Mouse (Mus musculus) midbrain, embryonic 16.5 days (tissue): ENCODE results near the gene Fam124b. TPM values are rescaled to one million over a fixed set of nuclear protein-coding genes. Genes with fewer than 3 reads are reported as not detected.

ENCODE experiments used
- ATAC-seq: fragments of 200-750 bp; cut with Nextera tagmentation; 2 replicates; pipeline ENCODE4 v1.8.0; 2017; ENCODE audit warnings: moderate TSS enrichment
- H3K27ac ChIP-seq: fragments of 300-500 bp; sonication (generic); 2 replicates; pipeline ENCODE4 v1.5.1; 2014; ENCODE audit warnings: mild to moderate bottlenecking, low read length, mixed read lengths
- H3K27me3 ChIP-seq: fragments of 300-500 bp; sonication (generic); 2 replicates; pipeline ENCODE4 v1.6.1; 2014; ENCODE audit warnings: low read depth, low read length, mixed read lengths; ENCODE audit not compliant: control insufficient read depth, insufficient read depth
- H3K36me3 ChIP-seq: fragments of 300-500 bp; sonication (generic); 2 replicates; pipeline ENCODE4 v1.6.1; 2014; ENCODE audit warnings: mild to moderate bottlenecking, low read length, moderate library complexity, mixed read lengths; ENCODE audit not compliant: control insufficient read depth, insufficient read depth
- H3K4me1 ChIP-seq: fragments of 300-500 bp; sonication (generic); 2 replicates; pipeline ENCODE4 v1.6.1; 2014; ENCODE audit warnings: mild to moderate bottlenecking, low read length, mixed read lengths; ENCODE audit not compliant: control insufficient read depth, insufficient read depth
- H3K4me2 ChIP-seq: fragments of 300-500 bp; sonication (generic); 2 replicates; pipeline ENCODE4 v1.6.1; 2014; ENCODE audit warnings: mild to moderate bottlenecking, low read length, mixed read lengths
- H3K4me3 ChIP-seq: fragments of 300-500 bp; sonication (generic); 2 replicates; pipeline ENCODE4 v1.5.1; 2014; ENCODE audit warnings: low read depth, mild to moderate bottlenecking, low read length, moderate library complexity, mixed read lengths
- H3K9ac ChIP-seq: fragments of 300-500 bp; sonication (generic); 2 replicates; pipeline ENCODE4 v1.6.1; 2014; ENCODE audit warnings: low read depth, low read length, mixed read lengths
- H3K9me3 ChIP-seq: fragments of 300-500 bp; sonication (generic); replicated peaks from 2 replicates; pipeline ENCODE4 v1.6.1; 2014; ENCODE audit warnings: mild to moderate bottlenecking, low read length, mixed read lengths; ENCODE audit not compliant: control insufficient read depth, poor library complexity, severe bottlenecking
- WGBS: fragments of 180-500 bp; shearing (Covaris S2); extraction: QIAGEN DNeasy Blood & Tissue Kit; methylation state at CpG from one replicate; pipeline ENCODE4 v1.1.7; 2014; 5-methylcytosine and 5-hydroxymethylcytosine counted together
- polyA plus RNA-seq: library from polyadenylated mRNA; unstranded; fragments of >200 nt; fragmentation: Nextera tagmentation; extraction: Ambion mirVana; gene quantifications from 2 replicates; pipeline ENCODE4 v1.2.1, GENCODE M21; 2015

Fam124b gene
- polyA plus RNA-seq, 1 experiment from 2014 or later = 0.63 TPM

DNA sequence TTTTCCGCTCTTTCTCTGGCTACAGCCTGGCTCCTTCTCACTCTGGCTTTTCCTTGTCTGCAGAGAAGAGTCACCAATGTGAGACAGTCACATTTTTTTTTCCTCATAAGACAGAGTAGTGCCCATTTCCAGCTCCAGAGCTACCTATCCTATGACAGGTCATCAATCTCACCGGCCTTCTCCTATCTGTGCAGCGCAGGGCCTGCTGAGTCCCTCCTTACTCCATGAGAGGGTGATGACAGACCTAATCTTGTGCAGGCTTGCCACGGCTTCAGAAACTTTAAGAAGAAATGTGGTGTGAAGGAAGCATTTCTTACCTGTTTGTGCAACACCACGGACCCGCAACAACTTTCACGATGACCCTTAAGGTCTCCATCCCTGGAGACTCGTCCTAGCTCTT lies 25.4 kb downstream of the Fam124b start:
- ATAC-seq = no peak
- H3K4me1 ChIP-seq = no peaks in the 10 kb centered on the region
- 92% methylated on average over 8 of the region's 8 CpGs for WGBS

DNA sequence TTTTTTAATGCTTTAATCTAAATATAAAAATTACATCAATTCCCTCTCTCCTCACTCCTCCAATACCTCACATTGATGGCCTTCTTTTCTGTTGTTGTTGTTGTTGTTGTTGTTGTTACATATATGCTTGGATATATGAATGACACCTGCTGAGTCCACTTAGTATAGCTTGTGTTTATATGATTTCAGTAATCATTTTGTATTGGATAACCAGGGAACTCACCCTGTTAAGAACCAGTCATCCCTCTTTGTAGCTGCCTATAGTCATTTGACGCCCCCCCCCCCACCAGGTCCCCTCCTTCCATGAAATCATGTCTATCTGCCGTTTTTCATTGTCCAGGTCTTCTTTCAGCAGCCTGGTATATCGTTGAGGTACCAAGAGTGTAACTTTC lies 36.9 kb downstream of the Fam124b start:
- WGBS = 57% methylated on average over 3 of the region's 3 CpGs
- H3K36me3 ChIP-seq = no peaks in the 10 kb centered on the region
- H3K27me3 ChIP-seq = no peaks in the 10 kb centered on the region
- no peak overlapping the region for H3K9ac ChIP-seq
- no peaks in the 10 kb centered on the region for H3K9me3 ChIP-seq
- no peak overlapping the region for H3K27ac ChIP-seq
- no peak for ATAC-seq
- no peak overlapping the region for H3K4me3 ChIP-seq
- no peak overlapping the region for H3K4me2 ChIP-seq
- H3K4me1 ChIP-seq = no peaks in the 10 kb centered on the region

More for the DNA sequence above, 25.4 kb downstream of the Fam124b start:
- Histone ChIP-seq H3K27me3 (no peaks in the 10 kb centered on the region), H3K36me3 (no peaks in the 10 kb centered on the region), H3K4me2 (no peak overlapping the region), H3K27ac (no peak overlapping the region), H3K9ac (no peak overlapping the region), H3K4me3 (no peak overlapping the region), H3K9me3 (no peaks in the 10 kb centered on the region)

DNA sequence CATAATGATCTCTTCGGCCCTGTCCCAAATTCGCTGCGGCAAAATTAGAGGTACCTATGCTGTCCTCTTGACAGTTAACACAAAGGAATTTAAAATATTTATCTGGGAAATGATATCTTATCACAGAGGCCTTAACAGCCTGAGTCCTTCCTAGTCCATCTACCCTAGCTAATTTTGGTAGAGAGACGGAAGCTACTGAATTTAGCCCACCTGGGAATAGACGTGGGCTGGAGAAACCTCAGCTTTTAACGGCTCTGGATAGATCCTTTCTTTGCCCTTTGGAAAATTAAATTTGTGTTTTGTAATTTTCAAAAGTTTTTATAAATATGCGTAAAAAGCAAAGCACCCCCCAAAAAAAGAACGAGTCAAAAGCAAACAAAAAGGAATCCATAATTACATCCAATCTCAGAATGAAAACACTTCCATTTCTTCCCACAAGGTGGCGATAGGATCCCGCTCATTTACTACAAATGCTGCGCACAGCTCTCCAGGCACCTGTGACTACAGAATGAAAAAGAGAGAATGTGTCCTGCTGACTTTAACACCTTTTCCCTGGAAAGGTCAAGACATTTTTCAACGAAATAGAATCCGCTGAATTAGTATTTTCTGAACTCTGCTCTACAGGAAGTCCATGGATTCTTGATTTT lies 37.4 kb downstream of the Fam124b start:
- no peaks in the 10 kb centered on the region for H3K36me3 ChIP-seq
- H3K27ac ChIP-seq = no peak overlapping the region
- no peak overlapping the region for H3K4me3 ChIP-seq
- H3K9me3 ChIP-seq = no peaks in the 10 kb centered on the region
- peak; percentile 70; the same call in 1 of the 2 replicates for ATAC-seq
- WGBS = 38% methylated on average over 13 of the region's 13 CpGs
- H3K27me3 ChIP-seq = no peaks in the 10 kb centered on the region
- no peak overlapping the region for H3K9ac ChIP-seq
- H3K4me2 ChIP-seq = 0 out of 2 replicates have a peak overlapping the region, but pooled peaks have one; percentile 24
- no peaks in the 10 kb centered on the region for H3K4me1 ChIP-seq

DNA sequence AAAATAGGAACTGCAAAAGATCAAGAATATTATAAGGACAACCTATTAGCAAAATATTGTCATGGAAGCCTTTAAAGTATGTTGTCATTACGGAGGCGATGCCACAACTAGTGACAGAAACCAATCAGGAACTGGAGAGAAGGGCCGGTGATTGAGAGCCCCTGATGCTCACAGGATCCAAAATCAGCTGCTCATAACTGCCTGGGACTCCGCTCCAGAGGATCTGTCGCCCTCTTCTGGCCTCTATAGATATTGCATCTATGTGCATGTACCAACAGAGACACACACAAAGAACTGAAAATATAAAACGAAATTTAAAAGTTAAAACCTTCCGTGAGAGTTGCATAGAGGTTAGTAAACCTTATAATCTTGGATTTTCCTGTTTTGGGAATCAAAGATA lies 38.1 kb downstream of the Fam124b start:
- H3K36me3 ChIP-seq = no peaks in the 10 kb centered on the region
- no peaks in the 10 kb centered on the region for H3K27me3 ChIP-seq
- ATAC-seq = no peak
- no peaks in the 10 kb centered on the region for H3K4me1 ChIP-seq
- H3K27ac ChIP-seq = no peak overlapping the region
- no peak overlapping the region for H3K9ac ChIP-seq
- H3K9me3 ChIP-seq = no peaks in the 10 kb centered on the region
- WGBS = 61% methylated on average over 7 of the region's 7 CpGs
- H3K4me3 ChIP-seq = no peak overlapping the region
- no peak overlapping the region for H3K4me2 ChIP-seq

DNA sequence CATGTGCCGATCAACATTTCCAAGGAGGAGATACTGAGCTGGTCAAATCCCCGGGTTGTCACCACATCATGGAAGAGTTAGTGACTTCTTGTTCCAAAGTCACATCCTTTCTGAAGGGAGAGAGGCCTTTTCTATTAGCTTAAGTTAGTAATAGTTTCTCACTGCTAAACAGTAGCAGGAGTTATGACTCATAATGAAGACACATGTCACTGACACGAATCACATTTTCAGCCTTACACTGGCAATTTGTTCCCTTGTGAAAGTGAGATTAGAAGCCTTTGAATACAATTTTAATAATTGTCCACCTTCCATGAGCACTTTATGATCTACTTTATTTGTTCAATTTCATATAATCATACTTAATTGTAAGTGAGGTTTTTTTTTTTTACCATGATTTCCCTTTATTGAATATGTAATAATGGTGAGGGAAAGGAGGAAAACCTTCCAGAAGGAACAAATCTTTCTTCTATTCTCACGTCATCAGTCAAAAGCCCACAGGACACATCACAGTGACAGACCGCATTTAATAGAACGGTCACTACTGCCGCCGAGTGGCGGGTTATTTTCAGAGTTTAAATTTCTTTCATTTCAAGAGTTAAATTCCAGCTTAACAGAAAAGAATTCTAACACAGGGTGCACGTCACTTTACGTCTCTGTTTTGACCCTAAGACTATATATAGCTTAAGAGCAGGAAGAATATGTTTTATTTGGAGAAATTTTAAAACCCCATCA lies 40.5 kb downstream of the Fam124b start:
- H3K4me3 ChIP-seq = no peak overlapping the region
- WGBS = 63% methylated on average over 11 of the region's 11 CpGs

DNA sequence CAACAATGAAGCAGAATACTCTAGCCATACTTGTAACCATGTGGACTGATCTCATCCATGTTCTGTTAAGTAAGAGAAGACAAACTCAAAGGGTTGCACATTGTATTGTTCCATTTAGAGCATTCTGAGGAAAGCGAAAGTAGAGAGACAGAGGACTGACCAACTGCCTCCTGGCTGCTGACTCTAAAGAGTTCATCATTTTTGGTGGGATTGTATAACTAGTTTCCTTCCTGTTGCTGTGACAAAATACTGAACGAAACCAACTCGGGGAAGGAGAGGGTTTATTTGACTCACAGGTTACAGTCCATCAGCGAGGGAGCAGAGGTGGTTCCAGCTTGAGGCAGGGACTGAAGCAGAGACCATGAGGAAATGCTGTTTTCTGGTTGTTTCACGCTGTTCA lies 50.6 kb downstream of the Fam124b start:
- WGBS = 90% methylated on average over 5 of the region's 5 CpGs
- Histone ChIP-seq H3K27ac (no peak overlapping the region), H3K36me3 (no peaks in the 10 kb centered on the region), H3K4me3 (no peak overlapping the region), H3K27me3 (no peaks in the 10 kb centered on the region), H3K4me1 (no peaks in the 10 kb centered on the region), H3K9me3 (no peaks in the 10 kb centered on the region), H3K4me2 (no peak overlapping the region), H3K9ac (no peak overlapping the region)
- no peak for ATAC-seq

More for the DNA sequence above, 40.5 kb downstream of the Fam124b start:
- H3K9me3 ChIP-seq = no peaks in the 10 kb centered on the region
- H3K27ac ChIP-seq = no peak overlapping the region
- H3K36me3 ChIP-seq = no peaks in the 10 kb centered on the region
- no peaks in the 10 kb centered on the region for H3K27me3 ChIP-seq
- no peak overlapping the region for H3K9ac ChIP-seq
- ATAC-seq = no peak
- H3K4me2 ChIP-seq = no peak overlapping the region
- no peaks in the 10 kb centered on the region for H3K4me1 ChIP-seq

DNA sequence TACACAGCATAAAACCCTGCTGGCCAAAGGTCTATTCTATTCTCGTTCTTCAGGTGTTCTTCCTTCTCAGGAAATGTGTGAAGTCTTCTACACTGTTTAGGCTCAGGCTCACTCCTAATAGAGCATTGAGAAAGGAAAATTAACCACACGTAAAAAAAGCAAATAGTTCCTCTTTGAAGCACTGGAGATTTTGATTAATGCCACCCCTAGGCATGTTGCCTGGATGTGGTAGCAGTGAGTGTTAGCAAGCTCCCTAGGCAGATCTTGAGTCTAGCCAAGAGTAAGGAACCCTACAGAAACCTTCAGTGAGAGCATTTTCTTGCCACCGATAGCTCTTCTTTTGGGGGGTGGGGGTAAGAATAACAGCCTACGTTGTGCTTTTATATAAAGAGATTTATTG lies 51.7 kb downstream of the Fam124b start:
- Histone ChIP-seq H3K27me3 (no peaks in the 10 kb centered on the region), H3K4me1 (no peaks in the 10 kb centered on the region), H3K36me3 (no peaks in the 10 kb centered on the region), H3K9ac (no peak overlapping the region), H3K4me3 (no peak overlapping the region), H3K4me2 (no peak overlapping the region), H3K27ac (no peak overlapping the region), H3K9me3 (no peaks in the 10 kb centered on the region)
- WGBS = 78% methylated on average over 4 of the region's 4 CpGs
- ATAC-seq = no peak

DNA sequence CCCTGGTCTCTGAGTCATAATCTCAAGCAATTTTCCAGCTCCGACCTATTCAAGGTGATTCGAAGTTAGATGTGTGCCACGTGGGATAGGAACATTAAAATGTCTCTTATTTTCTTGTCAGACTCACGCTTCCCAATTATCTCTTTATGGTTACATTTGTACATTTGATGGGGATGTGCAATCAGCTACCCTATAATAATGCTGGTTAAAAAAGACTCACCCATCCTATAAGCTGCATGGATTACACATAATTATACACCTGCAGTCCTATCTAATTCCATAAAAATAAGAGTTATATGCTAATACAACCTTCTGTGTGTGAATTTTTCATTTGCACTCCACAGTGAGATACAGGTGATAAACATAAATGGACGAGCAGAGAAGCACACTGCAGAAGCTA lies 52.9 kb downstream of the Fam124b start:
- Histone ChIP-seq H3K9ac (no peak overlapping the region), H3K27me3 (no peaks in the 10 kb centered on the region), H3K4me2 (no peak overlapping the region), H3K4me3 (no peak overlapping the region), H3K4me1 (no peaks in the 10 kb centered on the region), H3K9me3 (no peaks in the 10 kb centered on the region), H3K36me3 (no peaks in the 10 kb centered on the region), H3K27ac (no peak overlapping the region)
- 80% methylated on average over 5 of the region's 5 CpGs for WGBS
- no peak for ATAC-seq

DNA sequence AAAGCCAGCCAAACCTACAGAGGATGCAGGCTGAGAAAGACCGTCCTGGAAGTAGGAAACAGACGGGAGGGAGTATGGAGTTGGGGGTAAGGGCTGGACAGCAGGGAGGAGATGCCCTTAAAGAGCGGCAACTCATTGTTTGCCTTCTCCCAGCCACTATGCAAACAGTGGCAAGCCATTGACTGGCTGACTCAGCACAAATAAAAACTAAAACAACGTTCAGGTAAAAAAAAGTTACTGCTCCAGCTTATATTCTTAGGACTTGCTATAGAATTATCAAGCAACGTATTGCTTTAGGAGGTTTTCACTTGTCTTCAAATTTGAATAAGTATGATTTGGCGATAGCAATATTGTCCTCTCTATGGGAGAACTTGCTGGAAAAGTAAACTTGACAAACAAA lies 55.3 kb downstream of the Fam124b start:
- H3K4me3 ChIP-seq = no peak overlapping the region
- WGBS = 69% methylated on average over 6 of the region's 6 CpGs

More for the DNA sequence above, 55.3 kb downstream of the Fam124b start:
- no peak overlapping the region for H3K27ac ChIP-seq
- H3K9ac ChIP-seq = no peak overlapping the region
- no peak for ATAC-seq
- H3K4me2 ChIP-seq = no peak overlapping the region
- H3K27me3 ChIP-seq = no peaks in the 10 kb centered on the region
- no peaks in the 10 kb centered on the region for H3K9me3 ChIP-seq
- no peaks in the 10 kb centered on the region for H3K36me3 ChIP-seq
- H3K4me1 ChIP-seq = no peaks in the 10 kb centered on the region
